Mouse (Mus musculus) liver, embryonic 16.5 days (tissue): ENCODE measurements around the gene Tmem198. TPM values are rescaled to one million over a fixed set of nuclear protein-coding genes. Genes with fewer than 3 reads are reported as not detected.

ENCODE experiments used
- ATAC-seq: fragments of 200-750 bp; cut with Nextera tagmentation; 2 replicates; pipeline ENCODE4 v1.8.0; 2017; ENCODE audit warnings: low read depth, mild to moderate bottlenecking, moderate number of reproducible peaks, moderate library complexity
- H3K27ac ChIP-seq: fragments of 300-500 bp; sonication (generic); 2 replicates; pipeline ENCODE4 v1.5.1; 2014; ENCODE audit warnings: mild to moderate bottlenecking, low read length
- H3K27me3 ChIP-seq: fragments of 300-500 bp; sonication (generic); 2 replicates; pipeline ENCODE4 v1.6.1; 2014; ENCODE audit warnings: low read depth, low read length, mixed read lengths; ENCODE audit not compliant: control insufficient read depth, insufficient read depth
- H3K36me3 ChIP-seq: fragments of 300-500 bp; sonication (generic); 2 replicates; pipeline ENCODE4 v1.6.1; 2014; ENCODE audit warnings: mild to moderate bottlenecking; ENCODE audit not compliant: control insufficient read depth, insufficient read depth
- H3K4me1 ChIP-seq: fragments of 300-500 bp; sonication (generic); 2 replicates; pipeline ENCODE4 v1.6.1; 2014; ENCODE audit warnings: low read depth, low read length, mixed read lengths; ENCODE audit not compliant: control insufficient read depth
- H3K4me2 ChIP-seq: fragments of 300-500 bp; sonication (generic); 2 replicates; pipeline ENCODE4 v1.6.1; 2014; ENCODE audit warnings: low read depth, low read length, mixed read lengths
- H3K4me3 ChIP-seq: fragments of 300-500 bp; sonication (generic); 2 replicates; pipeline ENCODE4 v1.5.1; 2014; ENCODE audit warnings: low read depth, mild to moderate bottlenecking, low read length
- H3K9ac ChIP-seq: fragments of 300-500 bp; sonication (generic); 2 replicates; pipeline ENCODE4 v1.6.1; 2014; ENCODE audit warnings: low read depth, low read length
- H3K9me3 ChIP-seq: fragments of 300-500 bp; sonication (generic); replicated peaks from 2 replicates; pipeline ENCODE4 v1.6.1; 2016; ENCODE audit warnings: low read length; ENCODE audit not compliant: control insufficient read depth
- WGBS: fragments of 180-500 bp; shearing (Covaris S2); extraction: QIAGEN DNeasy Blood & Tissue Kit; methylation state at CpG from one replicate; pipeline ENCODE4 v1.1.7; 2014; ENCODE audit not compliant: insufficient replicate concordance; 5-methylcytosine and 5-hydroxymethylcytosine counted together
- polyA plus RNA-seq: library from polyadenylated mRNA; unstranded; fragments of >200 nt; fragmentation: Nextera tagmentation; extraction: Ambion mirVana; gene quantifications from 2 replicates; pipeline ENCODE4 v1.2.1, GENCODE M21; 2015

The Tmem198 gene
- polyA plus RNA-seq, 1 experiment from 2014 or later: 0.06 TPM

- Histone ChIP-seq H3K4me1 (peaks cover 10% of the 10 kb centered on the region), H3K9me3 (no peaks in the 10 kb centered on the region), H3K9ac (peak overlapping the region; percentile 56), H3K27me3 (peaks cover 69% of the 10 kb centered on the region), H3K27ac (no peak overlapping the region), H3K4me2 (peak overlapping the region; percentile 93), H3K36me3 (no peaks in the 10 kb centered on the region), H3K4me3 (peak overlapping the region; percentile 73)
- ATAC-seq: 0 out of 2 replicates have a peak, but pooled peaks have one; percentile 1
- WGBS: 1% methylated on average over 20 of the region's 25 CpGs
These were observed 835 bp upstream of the Tmem198 start for GRCm38 (mm10) chr1:75478497-75478896.

GRCm38 (mm10) chr1:75479635-75479989 is 280 bp downstream of the Tmem198 start:
- Histone ChIP-seq H3K36me3 (no peaks in the 10 kb centered on the region), H3K4me3 (peak overlapping the region; percentile 73), H3K9ac (no peak overlapping the region), H3K4me2 (peak overlapping the region; percentile 93), H3K27ac (no peak overlapping the region), H3K27me3 (peaks cover 77% of the 10 kb centered on the region), H3K4me1 (peaks cover 10% of the 10 kb centered on the region), H3K9me3 (no peaks in the 10 kb centered on the region)
- no peak for ATAC-seq
- WGBS: 4% methylated on average over 21 of the region's 24 CpGs

GRCm38 (mm10) chr1:75480036-75480435 is 704 bp downstream of the Tmem198 start:
- peak overlapping the region; percentile 93 for H3K4me2 ChIP-seq
- H3K9me3 ChIP-seq: no peaks in the 10 kb centered on the region
- ATAC-seq: no peak
- no peak overlapping the region for H3K27ac ChIP-seq
- peaks cover 10% of the 10 kb centered on the region for H3K4me1 ChIP-seq
- peaks cover 81% of the 10 kb centered on the region for H3K27me3 ChIP-seq
- no peak overlapping the region for H3K9ac ChIP-seq
- H3K4me3 ChIP-seq: no peak overlapping the region
- H3K36me3 ChIP-seq: no peaks in the 10 kb centered on the region
- 22% methylated on average over 13 of the region's 13 CpGs for WGBS

GRCm38 (mm10) chr1:75480735-75481134 is 1.4 kb downstream of the Tmem198 start:
- Histone ChIP-seq H3K4me3 (no peak overlapping the region), H3K9me3 (no peaks in the 10 kb centered on the region), H3K4me2 (no peak overlapping the region), H3K27ac (no peak overlapping the region), H3K27me3 (peaks cover 83% of the 10 kb centered on the region), H3K36me3 (no peaks in the 10 kb centered on the region), H3K9ac (no peak overlapping the region), H3K4me1 (peaks cover 10% of the 10 kb centered on the region)
- 58% methylated on average over 7 of the region's 7 CpGs for WGBS
- ATAC-seq: no peak

- H3K9ac ChIP-seq: no peak overlapping the region
- H3K4me3 ChIP-seq: no peak overlapping the region
- no peak for ATAC-seq
- H3K4me2 ChIP-seq: no peak overlapping the region
- H3K27me3 ChIP-seq: peaks cover 71% of the 10 kb centered on the region
- H3K4me1 ChIP-seq: no peaks in the 10 kb centered on the region; the same call in 1 of the 2 replicates
- no peak overlapping the region for H3K27ac ChIP-seq
- no peaks in the 10 kb centered on the region for H3K9me3 ChIP-seq
- 5% methylated on average over 24 of the region's 24 CpGs for WGBS
- H3K36me3 ChIP-seq: no peaks in the 10 kb centered on the region
These were observed 7.2 kb downstream of the Tmem198 start for GRCm38 (mm10) chr1:75486561-75486960.

GRCm38 (mm10) chr1:75487040-75487404 is 7.7 kb downstream of the Tmem198 start:
- 4% methylated on average over 13 of the region's 13 CpGs for WGBS
- Histone ChIP-seq H3K4me1 (no peaks in the 10 kb centered on the region; the same call in 1 of the 2 replicates), H3K4me3 (peak overlapping the region; percentile 55), H3K4me2 (peak overlapping the region; percentile 61), H3K27ac (no peak overlapping the region), H3K9me3 (no peaks in the 10 kb centered on the region), H3K27me3 (peaks cover 66% of the 10 kb centered on the region), H3K36me3 (no peaks in the 10 kb centered on the region), H3K9ac (no peak overlapping the region)
- no peak for ATAC-seq

GRCm38 (mm10) chr1:75487405-75488161 is 8.3 kb downstream of the Tmem198 start:
- ATAC-seq: peak; percentile 64
- Histone ChIP-seq H3K9ac (no peak overlapping the region), H3K4me2 (peak overlapping the region; percentile 61), H3K9me3 (no peaks in the 10 kb centered on the region), H3K4me3 (peak overlapping the region; percentile 55), H3K27me3 (peaks cover 60% of the 10 kb centered on the region), H3K4me1 (no peaks in the 10 kb centered on the region; the same call in 1 of the 2 replicates), H3K36me3 (no peaks in the 10 kb centered on the region), H3K27ac (no peak overlapping the region)
- 2% methylated on average over 62 of the region's 62 CpGs for WGBS

GRCm38 (mm10) chr1:75490785-75491551 is 11.6 kb downstream of the Tmem198 start:
- no peak overlapping the region for H3K4me2 ChIP-seq
- no peak for ATAC-seq
- H3K9me3 ChIP-seq: no peaks in the 10 kb centered on the region
- no peaks in the 10 kb centered on the region; the same call in 1 of the 2 replicates for H3K4me1 ChIP-seq
- H3K27ac ChIP-seq: no peak overlapping the region
- no peaks in the 10 kb centered on the region for H3K36me3 ChIP-seq
- no peak overlapping the region for H3K9ac ChIP-seq
- H3K4me3 ChIP-seq: no peak overlapping the region
- 73% methylated on average over 34 of the region's 34 CpGs for WGBS
- peaks cover 29% of the 10 kb centered on the region for H3K27me3 ChIP-seq
